Mouse (Mus musculus) mouse trophoblast stem cell (cell line): ENCODE results near the gene Fuca1.
"Not testable (repeated sequence)": the region's sequence is repeated elsewhere in the genome, so short reads cannot be mapped to it uniquely, and the experiment has no call there.

Source experiments
- in situ Hi-C, 2 experiments: fragments of 300-500 bp; cut with MseI, MboI; formaldehyde crosslinking; loops; 2 replicates in 1 of 2; 3 replicates in 1 of 2; pipeline ENCODE4 v1.15.1; 2025

Fuca1 gene

DNA sequence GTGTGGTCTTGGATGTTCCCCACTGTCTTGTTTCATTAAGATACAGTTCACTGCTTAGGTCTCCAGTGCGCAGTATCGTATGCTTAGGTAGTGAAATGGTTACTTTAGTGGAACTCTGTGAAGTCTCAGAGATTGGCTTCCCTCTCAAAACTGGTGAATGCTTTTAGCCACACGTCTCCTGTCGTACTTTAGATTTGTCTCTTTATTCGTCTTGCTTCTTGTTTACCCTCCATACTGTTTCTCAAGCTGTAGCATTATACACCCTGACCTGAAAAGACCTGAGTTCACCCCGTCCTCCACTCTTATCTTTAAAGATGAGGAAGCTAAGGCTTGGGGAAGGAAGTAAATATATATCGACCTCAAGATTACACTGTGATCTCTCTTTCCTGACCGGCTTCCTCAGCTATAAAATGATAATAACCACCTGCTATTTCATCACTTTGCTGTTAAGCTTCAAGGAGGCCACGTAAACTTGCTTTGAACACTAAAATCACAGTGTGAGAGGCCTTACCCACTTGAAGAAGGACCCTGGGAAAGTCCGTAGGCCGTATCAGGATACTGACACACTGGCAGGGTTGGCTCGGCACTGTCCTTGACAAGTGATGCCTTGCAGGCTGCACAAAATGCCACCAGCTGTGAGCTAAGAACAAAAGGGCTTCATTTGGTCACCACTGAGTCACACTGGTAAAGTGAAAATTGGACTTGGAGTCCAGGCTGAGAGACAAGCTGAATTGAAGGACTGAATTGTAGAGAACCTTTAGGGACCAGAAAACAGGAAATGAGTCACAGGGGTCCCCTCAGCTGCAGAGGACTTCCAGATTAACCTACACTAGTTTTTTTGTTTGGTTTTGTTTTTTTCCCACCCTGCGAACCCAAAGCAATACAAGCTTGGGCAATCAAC is 52.6 kb downstream of the Fuca1 start:
- in situ Hi-C loops: no loop called here

DNA sequence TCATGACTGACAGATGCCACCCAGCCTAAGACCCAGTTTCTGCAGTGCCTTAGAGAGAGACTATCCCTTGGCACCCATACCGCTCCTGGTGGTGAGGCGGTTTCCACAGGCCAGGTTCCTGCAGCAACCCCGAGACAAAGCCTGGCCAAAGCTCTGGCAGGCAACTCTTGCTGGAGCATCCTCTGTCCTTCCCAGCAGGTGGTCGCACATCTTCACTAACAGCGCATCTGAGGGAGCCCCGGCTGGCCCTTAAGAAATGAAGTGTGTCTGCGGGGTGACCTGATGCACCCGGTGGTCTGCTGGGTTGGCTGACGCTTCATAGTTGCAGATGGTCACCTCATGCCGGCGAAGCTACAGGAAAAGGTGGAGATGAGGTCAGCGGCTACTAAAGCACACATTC is 55.6 kb downstream of the Fuca1 start:
- in situ Hi-C loops: no loop called here

DNA sequence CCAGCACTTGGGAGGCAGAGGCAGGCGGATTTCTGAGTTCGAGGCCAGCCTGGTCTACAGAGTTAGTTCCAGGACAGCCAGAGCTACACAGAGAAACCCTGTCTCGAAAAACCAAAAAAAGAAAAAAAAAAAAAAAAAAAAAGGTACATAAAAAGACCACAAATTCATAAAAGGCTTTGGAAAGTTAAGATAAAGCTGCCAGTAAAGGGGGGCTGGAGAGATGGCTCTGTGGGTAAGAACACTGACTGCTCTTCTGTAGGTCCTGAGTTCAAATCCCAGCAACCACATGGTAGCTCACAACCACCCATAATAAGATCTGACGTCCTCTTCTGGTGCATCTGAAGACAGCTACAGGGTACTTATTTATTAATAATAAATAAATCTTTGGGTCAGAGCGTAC is 59.7 kb downstream of the Fuca1 start:
- in situ Hi-C loops: not testable (repeated sequence)

DNA sequence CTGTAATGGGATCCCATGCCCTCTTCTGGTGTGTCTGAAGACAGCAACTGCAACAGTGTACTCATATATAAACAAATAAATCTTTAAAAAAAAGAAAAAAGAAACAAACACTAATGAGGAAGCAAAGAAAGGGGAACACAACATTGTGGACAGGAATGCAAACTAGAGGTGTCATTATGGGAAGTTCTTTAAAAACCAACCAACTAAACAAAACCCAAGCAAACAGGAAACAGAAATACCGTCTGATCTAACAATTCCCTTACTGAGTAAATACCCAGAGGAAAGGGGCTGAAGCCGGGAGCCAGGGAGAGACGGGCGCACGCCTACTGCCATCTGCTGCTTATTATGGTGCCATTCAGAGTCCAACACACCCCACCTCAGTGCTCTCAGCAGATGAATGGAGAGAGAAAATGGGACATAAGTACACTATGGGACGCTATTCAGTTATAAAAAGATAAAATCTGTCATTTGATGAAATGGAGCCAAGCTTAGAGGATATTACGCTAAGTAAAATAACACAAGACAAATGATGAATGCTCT is 61.1 kb downstream of the Fuca1 start:
- in situ Hi-C loops: no loop called here

DNA sequence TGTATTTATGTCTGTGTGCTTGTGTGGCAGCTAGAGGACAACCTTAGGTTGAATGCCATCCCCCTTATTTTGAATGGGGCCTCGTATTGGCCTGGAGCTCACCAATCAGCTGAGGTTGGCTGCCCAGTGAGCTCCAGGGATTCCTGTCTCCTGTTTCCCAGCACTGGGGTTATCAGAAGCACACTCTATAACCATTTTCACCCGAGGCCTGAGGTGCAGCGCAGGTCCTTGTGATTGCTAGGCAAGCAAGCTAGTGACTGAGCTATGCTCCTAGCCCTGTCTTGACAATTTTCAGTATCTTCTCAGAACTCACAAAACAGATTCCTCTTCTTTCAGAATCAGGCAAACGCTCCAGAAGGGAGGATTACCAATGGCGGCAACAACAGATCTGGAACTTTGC is 64.0 kb downstream of the Fuca1 start:
- in situ Hi-C loops: no loop called here

DNA sequence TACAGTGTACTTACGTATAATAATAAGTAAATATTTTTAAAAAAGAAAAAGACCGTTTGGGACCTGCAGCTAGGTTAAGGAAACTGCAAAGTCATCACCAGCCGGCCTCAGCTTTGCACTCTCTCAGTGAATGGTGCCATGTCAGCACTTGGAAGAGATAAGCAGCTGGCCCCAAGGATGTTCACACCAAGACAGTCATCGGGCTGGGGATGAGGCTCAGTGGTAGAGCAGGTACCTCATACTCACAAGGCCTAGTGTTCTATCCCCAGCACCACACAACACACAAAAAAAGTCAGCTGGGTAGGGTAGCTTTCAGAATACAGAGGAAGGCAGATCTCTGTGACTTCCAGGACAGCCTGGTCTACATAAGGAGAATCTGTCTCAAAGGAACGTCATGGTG is 64.7 kb downstream of the Fuca1 start:
- in situ Hi-C loops: no loop called here

DNA sequence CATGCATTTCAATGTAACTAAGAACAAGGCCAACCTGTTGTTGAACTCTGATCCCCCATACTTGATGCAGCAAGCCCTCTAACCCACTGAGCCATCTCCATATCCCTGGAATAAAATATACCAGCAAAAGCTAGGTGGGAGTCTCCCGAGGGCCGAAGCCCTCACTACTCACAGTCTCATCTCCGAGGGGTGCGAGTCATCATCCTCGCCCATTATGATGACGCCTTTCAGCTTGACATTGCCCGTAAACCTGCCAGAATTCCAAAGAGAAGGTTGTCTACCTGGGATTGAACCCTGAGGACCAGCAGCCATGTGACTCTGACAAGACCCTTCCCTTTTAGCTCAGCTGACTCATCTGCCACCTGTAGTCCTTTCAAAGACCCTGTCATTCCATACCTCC is 65.2 kb downstream of the Fuca1 start:
- in situ Hi-C loops: no loop called here

DNA sequence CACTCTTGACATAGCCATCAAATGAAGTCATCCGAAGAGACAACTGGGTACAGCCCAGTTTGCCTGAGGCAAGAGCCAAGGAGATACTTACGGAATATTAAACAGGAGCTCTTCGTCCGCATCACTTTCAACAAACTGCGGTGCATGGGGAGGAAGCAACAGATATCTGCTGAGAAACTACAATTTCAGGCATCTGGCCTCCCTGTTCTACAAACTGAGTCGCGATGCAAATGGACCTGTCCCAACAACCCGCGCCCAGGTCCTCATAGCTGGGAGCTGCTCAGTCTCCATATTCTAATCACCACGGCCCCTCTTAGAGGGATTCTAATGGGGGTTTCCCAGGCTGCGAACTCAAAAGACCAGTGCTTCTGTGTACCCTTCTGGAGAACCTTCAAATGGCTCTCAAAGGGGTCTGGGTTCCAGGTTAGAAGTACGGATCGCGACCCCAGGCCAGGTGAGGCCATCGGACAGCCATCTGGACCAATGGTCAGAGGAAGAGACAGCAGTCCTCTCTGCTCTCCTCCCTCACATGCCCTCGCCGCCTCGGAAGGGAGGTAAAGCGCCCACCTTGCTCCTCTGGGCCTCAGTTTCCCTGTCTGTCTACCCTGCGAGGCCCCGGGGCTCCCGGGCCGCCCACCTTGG is 65.9 kb downstream of the Fuca1 start:
- in situ Hi-C loops: no loop called here

DNA sequence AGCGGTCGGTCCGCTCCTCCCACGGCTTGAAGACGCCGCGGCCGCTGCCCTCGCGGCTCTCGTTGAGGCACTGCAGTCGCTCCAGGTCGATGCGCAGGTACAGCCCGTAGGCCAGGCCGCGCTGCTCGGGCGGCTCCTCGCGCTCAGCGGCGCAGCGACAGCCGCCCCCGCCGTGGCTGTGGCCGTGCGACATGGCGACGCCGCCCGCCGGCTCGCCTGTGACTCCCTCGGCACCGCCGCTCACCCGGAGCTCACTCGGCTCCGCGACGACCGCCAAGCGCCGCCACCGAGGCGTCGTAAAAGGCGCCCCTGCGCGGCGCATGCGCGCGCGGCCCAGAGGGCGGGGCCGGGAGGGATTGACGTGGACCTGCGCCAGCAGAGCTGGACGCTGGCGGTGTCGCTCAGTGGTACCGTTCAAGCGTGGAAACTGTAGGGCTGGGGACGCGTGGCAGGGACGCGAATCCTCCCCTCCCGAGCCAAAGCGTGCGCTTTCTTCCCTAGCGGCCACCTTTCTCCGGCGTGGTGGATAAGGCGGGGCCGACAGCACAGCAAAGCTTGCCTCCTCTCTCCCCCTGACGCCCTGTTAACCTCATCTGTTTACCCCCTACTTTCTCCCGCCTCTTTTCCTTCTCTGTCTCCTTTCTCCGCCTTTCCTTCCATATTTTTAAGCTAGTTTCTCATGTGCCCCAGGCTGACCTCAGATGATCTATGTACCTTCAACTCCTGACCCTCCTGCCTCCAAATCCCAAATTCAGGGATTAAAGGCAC is 66.6 kb downstream of the Fuca1 start, which contains the start of gene Pithd1:
Gene Pithd1 (minus strand): TSS at position 322 of the 768 bp plus-strand sequence.
- in situ Hi-C loops: no loop called here

DNA sequence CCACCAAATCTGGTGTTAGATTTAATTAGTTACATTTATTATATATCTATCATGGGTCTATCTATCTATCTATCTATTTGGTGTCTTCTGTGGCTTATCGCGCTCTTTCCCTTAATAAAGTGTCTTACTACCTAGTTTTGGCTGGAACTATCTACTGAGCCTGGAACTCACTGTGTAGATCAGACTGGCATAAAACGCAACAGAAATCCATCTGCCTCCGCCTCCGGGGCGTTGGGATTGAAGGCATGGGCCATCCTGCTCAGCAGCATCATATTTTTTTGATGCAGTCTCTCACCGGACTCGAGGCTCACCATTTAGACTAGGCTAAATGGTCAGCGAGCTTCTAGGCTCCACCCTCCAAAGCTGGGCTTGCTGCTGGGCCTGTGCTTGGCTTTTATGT is 67.2 kb downstream of the Fuca1 start:
- in situ Hi-C loops: no loop called here
